Mouse (Mus musculus): ENCODE measurements around the gene Parn.

DNA sequence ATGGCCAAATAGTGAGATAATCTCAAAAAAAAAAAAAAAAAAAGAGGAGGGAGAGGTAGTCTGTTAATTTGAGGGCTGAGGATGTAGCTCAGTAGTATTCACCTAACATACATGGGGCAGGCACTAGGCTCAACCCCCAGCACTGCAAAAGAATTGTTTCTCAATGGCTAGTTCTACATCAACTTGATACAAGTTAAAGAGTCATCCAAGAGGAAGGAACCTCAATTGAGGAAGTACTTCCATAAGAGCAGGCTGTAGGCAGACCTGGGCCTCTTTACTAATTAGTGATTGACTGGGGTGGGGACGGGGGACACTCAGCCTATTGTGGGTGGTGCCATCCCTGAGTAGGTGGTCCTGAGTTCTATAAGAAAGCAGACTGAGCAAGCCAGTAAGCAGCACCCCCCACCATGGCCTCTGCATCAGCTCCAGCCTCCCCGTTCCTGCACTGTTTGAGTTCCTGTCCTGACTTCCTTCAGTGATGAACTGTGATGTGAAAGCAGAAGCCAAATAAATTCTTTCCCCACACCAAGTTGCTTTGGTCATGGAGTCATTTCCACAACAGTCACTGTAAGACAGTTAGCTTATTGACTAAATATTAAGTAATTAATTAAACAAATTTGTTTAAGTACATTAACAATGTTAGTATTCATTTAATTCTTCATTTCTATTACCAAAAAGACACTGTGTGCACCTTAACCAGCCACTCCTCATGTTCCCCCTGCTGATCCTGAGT is 49.0 kb upstream of the Parn start:
- TF ChIP-seq CTCF (IDR thresholded peaks at IDR 0.05; ENCODE audit: insufficient read depth, low read depth, low read length) = no peak
- no peak for TF ChIP-seq POLR2A (IDR thresholded peaks at IDR 0.05; ENCODE audit: insufficient read depth, low read depth, low read length)

Data from olfactory bulb, adult 2 months (tissue).